Mouse (Mus musculus): Measurements from ENCODE around the gene Acvr1.

The Acvr1 gene

DNA sequence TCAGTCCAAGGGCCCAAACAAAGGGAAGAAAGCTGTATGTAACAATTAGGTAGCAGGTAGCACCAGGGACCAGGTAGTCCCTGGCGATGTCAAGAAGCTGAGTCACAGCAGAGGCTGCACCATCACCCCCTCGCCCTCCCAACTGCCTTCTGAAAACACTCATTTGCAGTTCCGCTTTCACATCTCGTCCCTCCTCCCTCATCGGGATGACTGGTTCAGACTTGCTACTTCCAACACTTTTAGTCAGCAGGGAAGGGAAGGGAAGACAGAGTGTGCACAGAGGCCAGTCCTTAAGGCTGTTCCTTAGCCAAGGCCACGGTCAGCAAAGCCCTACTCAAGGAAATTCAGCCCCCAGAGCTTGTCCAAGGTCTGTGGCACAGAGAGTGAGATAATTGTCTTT is 86.2 kb downstream of the Acvr1 start:
- DNase-seq (ENCODE audit: low read depth in 2 of 2, low spot score in 2 of 2) = no peak

DNA sequence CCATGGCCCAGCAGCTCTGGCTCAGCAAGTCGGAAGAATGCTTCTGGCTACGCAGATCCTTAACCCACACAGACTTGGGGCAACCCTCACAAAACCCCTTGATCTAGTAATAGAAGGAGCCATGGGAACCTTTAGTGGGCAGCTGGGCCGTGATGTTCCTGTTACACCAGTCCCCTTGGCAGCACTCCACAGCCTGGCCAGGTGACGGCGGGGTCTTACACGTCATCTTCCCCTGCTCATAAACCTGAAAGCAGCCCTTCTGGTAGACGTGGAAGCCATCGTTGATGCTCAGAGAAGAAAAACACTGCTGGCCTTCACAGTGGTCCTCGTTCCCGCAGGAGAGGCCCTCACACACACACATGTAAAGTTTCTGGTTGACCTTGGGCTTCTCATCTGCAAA is 87.4 kb downstream of the Acvr1 start:
- no peak for DNase-seq (ENCODE audit: low read depth in 2 of 2, low spot score in 2 of 2)

GRCm38 (mm10) chr2:58478144-58478543 is 88.8 kb downstream of the Acvr1 start:
- no peak for DNase-seq (ENCODE audit: low read depth in 2 of 2, low spot score in 2 of 2)

- peak in 1 of 2 experiments; percentile 4 for DNase-seq (ENCODE audit: low read depth in 2 of 2, low spot score in 2 of 2)
Observed at GRCm38 (mm10) chr2:58476956-58477715, 89.8 kb downstream of the Acvr1 start.

GRCm38 (mm10) chr2:58475578-58475977 is 91.4 kb downstream of the Acvr1 start:
- no peak for DNase-seq (ENCODE audit: low read depth in 2 of 2, low spot score in 2 of 2)

DNA sequence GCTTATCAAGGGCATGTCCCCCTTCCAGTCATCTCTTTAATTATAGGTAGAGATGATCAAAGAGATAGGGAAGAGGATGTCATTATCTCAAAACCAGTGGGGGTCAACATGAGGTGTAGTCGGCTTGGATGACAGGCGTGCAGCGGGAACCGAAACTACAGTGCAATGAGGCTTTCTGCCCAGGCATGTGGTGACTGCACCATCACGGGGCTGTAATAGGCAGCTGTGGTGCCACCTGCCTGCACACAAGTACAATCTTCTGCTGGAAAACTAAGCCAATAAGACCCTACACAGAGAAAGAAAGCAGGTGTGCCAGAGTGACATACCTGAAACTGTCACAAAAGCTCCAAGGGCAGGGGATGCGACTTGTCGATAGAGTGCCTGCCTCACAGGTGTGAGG is 96.7 kb downstream of the Acvr1 start:
- DNase-seq (ENCODE audit: low read depth in 2 of 2, low spot score in 2 of 2) = no peak

- DNase-seq (ENCODE audit: low read depth in 2 of 2, low spot score in 2 of 2) = no peak
Observed at GRCm38 (mm10) chr2:58469816-58470215, 97.1 kb downstream of the Acvr1 start, which contains the start of gene Gm17409. Gene Gm17409, plus strand, starts transcription at chr2:58470116.

DNA sequence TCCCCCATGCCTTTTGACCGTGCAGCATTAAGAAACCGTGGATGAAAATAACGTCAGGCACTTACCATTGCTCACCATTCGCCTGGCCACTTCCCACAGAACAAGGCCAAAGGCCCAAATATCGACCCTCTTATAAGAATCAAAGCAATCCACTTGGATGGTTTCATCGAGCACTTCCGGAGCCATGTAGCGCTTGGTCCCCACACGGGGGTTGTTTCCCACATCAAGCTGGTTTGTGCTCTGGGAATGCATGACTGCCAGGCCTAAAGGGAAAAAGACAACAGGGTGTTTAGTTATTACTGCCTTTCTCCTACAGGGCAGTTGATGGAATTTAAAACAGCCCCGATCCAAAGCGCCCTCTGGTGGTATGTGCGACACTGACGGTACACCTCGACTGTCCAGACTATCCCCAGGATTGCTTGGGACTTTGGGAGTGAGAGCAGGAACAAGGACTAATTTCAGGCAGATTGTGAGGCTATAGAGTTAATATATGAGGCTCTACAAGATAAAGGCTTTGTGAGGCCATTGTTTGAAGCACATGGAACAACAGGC is 108.1 kb downstream of the Acvr1 start:
- DNase-seq (ENCODE audit: low read depth in 2 of 2, low spot score in 2 of 2) = peak in 1 of 2 experiments; percentile 7

- no peak for DNase-seq (ENCODE audit: low read depth in 2 of 2, low spot score in 2 of 2)
Observed at GRCm38 (mm10) chr2:58457488-58457865, 109.5 kb downstream of the Acvr1 start.

DNA sequence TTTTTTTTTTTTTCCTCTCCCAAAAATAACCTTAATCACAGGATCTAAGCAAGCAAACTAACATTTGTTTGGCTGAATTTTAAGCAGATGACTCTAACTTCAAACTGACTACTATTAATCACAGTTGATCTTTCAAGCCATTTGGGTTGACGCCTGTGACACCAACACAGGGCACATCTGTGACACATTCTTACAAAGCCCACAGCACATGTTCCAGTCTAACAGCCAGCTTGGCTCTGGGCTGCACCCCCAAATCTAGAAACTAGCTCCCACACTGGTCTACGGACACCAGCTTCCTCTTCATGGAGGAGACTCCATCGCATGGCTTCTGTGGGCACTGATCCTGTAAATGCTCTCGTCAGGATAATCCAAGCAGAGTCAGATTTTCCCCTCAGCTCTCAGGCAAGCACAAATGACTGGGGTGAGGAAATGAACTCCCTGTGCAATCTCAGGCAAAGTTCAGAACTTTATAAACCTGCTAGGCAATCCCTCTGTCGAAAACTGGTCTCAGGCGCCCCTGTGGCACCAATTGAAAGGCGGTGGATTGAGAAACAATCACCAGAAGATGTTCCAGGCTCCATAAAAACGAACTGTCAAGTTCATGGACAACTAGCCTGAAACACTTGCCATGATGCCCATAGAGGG is 110.0 kb downstream of the Acvr1 start:
- no peak for DNase-seq (ENCODE audit: low read depth in 2 of 2, low spot score in 2 of 2)

DNA sequence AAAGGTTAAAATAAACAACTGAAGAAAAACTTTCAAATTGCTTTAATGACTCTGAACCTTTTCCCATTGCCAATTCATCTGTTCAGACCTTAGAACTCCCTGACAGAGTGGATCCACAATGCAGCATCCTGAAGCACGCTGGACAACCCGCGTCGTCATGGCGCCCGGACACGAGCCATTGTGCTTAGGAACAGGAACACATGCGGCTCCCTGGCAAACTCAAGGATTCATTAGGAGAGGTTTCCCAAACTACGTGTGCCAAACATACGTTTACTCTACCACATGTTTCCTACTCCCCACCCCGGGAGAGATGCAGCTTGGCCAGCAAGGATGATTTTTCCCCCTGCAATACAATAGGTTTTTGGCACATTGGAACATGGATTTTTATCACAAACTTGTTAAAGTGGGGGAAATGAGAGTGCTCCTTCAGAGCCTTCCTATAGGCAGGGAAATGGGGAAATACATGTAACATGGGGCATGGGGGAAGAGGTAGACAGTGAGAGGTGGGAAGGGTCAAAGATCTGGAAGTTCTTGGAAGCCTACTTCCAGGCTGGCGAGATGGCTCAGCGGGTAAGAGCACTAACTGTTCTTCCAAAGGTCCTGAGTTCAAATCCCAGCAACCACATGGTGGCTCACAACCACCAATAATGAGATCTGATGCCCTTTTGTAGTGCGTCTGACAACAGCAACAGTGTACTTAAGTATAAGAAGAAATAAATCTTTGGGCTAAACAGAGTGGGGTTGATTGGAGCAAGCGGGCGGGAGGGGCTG is 112.7 kb downstream of the Acvr1 start:
- no peak for DNase-seq (ENCODE audit: low read depth in 2 of 2, low spot score in 2 of 2)

- no peak for DNase-seq (ENCODE audit: low read depth in 2 of 2, low spot score in 2 of 2)
Observed at GRCm38 (mm10) chr2:58447001-58447400, 120.0 kb downstream of the Acvr1 start.

GRCm38 (mm10) chr2:58443163-58443562 is 123.8 kb downstream of the Acvr1 start:
- DNase-seq (ENCODE audit: low read depth in 2 of 2, low spot score in 2 of 2) = no peak

DNA sequence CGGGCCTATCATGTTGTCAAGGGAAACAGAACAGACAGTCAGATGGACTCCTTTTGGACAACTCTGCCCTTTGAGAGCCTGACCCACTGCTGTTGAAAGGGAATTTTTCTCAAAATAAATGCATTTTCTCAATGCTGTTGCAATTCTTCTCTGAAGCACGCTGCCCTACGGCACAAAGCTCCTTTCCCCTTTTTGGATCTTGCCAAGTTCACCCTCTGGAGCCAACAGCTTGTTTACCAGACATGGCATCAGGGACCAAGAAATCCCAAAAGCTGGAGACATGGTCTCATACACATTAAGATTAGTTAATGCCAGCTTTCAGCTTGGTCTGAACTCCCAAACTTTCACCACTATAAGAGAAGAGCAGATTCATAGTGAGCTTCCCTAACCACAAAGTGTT is 130.0 kb downstream of the Acvr1 start:
- no peak for DNase-seq (ENCODE audit: low read depth in 2 of 2, low spot score in 2 of 2)

GRCm38 (mm10) chr2:58435507-58435906 is 131.4 kb downstream of the Acvr1 start:
- no peak for DNase-seq (ENCODE audit: low read depth in 2 of 2, low spot score in 2 of 2)

GRCm38 (mm10) chr2:58434438-58434837 is 132.5 kb downstream of the Acvr1 start:
- no peak for DNase-seq (ENCODE audit: low read depth in 2 of 2, low spot score in 2 of 2)

- DNase-seq (ENCODE audit: low read depth in 2 of 2, low spot score in 2 of 2) = no peak
Observed at GRCm38 (mm10) chr2:58433317-58433716, 133.6 kb downstream of the Acvr1 start.

GRCm38 (mm10) chr2:58432211-58432610 is 134.7 kb downstream of the Acvr1 start:
- no peak for DNase-seq (ENCODE audit: low read depth in 2 of 2, low spot score in 2 of 2)

- no peak for DNase-seq (ENCODE audit: low read depth in 2 of 2, low spot score in 2 of 2)
Observed at GRCm38 (mm10) chr2:58425436-58426004, 141.4 kb downstream of the Acvr1 start.

DNA sequence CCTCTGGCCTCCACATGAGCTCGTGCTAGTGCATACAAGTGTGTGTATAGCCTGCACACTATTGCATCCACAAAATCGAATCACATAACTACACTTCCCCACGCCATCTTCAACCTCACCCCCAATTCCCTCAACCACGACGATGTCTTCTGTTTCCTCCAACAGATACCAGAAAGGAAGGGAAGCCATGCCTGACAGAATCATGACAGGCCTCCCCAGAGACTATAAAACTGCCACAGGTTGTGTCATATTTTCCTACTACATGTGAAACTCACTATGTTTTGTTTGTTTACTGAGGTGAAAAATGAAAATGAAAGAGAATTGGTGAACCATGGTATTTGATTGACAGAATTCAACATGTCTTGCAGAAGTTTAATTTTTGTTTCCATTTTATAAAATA is 143.6 kb downstream of the Acvr1 start:
- DNase-seq (ENCODE audit: low read depth in 2 of 2, low spot score in 2 of 2) = no peak

DNA sequence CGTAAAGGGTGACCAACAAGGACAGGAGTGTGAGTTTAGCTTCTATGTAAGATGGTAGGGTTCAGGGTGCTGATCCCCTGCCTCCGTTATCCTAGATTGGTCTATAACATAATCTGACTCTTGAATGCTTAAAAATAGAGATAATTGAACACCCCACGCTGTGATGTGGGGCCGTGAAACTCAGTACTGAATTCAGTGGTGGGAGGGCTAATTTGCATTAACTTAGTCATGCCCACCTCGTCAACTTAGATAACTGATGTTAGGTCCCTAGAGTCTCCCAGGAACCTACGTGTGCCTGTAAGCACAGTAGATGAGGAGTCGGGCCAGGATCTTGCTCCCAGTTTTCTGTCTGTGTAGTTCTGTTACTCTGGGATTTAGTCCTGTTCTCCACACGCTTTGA is 147.4 kb downstream of the Acvr1 start:
- DNase-seq (ENCODE audit: low read depth in 2 of 2, low spot score in 2 of 2) = no peak
